Mouse (Mus musculus) embryonic facial prominence, embryonic 12.5 days (tissue): Measurements from ENCODE around the gene BC030867. TPM values are rescaled to one million over a fixed set of nuclear protein-coding genes. Genes with fewer than 3 reads are reported as not detected.

Source experiments
- ATAC-seq: fragments of 200-750 bp; cut with Nextera tagmentation; 2 replicates; pipeline ENCODE4 v1.8.0; 2017; ENCODE audit not compliant: insufficient number of reproducible peaks, insufficient read depth, low FRiP score, low TSS enrichment
- H3K27ac ChIP-seq: fragments of 300-500 bp; sonication (generic); 2 replicates; pipeline ENCODE4 v1.5.1; 2016; ENCODE audit warnings: mild to moderate bottlenecking
- H3K27me3 ChIP-seq: fragments of 300-500 bp; sonication (generic); 2 replicates; pipeline ENCODE4 v1.6.1; 2016; ENCODE audit warnings: mild to moderate bottlenecking, moderate library complexity
- H3K36me3 ChIP-seq: fragments of 300-500 bp; sonication (generic); 2 replicates; pipeline ENCODE4 v1.6.1; 2016; ENCODE audit warnings: mild to moderate bottlenecking
- H3K4me1 ChIP-seq: fragments of 300-500 bp; sonication (generic); 2 replicates; pipeline ENCODE4 v1.6.1; 2016
- H3K4me2 ChIP-seq: fragments of 300-500 bp; sonication (generic); replicated peaks from 2 replicates; pipeline ENCODE4 v1.6.1; 2016; ENCODE audit warnings: mild to moderate bottlenecking, moderate library complexity
- H3K4me3 ChIP-seq: fragments of 300-500 bp; sonication (generic); 2 replicates; pipeline ENCODE4 v1.5.1; 2016; ENCODE audit warnings: mild to moderate bottlenecking
- H3K9ac ChIP-seq: fragments of 300-500 bp; sonication (generic); 2 replicates; pipeline ENCODE4 v1.6.1; 2016; ENCODE audit warnings: mild to moderate bottlenecking, moderate library complexity
- H3K9me3 ChIP-seq: fragments of 300-500 bp; sonication (generic); 2 replicates; pipeline ENCODE4 v1.6.1; 2016; ENCODE audit warnings: mild to moderate bottlenecking, moderate library complexity
- WGBS: fragments of 180-500 bp; shearing (Covaris S2); methylation state at CpG from one replicate; pipeline ENCODE4 v1.1.7; 2016; 5-methylcytosine and 5-hydroxymethylcytosine counted together
- polyA plus RNA-seq: library from polyadenylated mRNA; unstranded; fragments of >200 nt; fragmentation: Nextera tagmentation; extraction: Ambion mirVana; gene quantifications from 2 replicates; pipeline ENCODE4 v1.2.1, GENCODE M21; 2016

BC030867 gene
- polyA plus RNA-seq, 1 experiment from 2014 or later: 21.7 TPM

DNA sequence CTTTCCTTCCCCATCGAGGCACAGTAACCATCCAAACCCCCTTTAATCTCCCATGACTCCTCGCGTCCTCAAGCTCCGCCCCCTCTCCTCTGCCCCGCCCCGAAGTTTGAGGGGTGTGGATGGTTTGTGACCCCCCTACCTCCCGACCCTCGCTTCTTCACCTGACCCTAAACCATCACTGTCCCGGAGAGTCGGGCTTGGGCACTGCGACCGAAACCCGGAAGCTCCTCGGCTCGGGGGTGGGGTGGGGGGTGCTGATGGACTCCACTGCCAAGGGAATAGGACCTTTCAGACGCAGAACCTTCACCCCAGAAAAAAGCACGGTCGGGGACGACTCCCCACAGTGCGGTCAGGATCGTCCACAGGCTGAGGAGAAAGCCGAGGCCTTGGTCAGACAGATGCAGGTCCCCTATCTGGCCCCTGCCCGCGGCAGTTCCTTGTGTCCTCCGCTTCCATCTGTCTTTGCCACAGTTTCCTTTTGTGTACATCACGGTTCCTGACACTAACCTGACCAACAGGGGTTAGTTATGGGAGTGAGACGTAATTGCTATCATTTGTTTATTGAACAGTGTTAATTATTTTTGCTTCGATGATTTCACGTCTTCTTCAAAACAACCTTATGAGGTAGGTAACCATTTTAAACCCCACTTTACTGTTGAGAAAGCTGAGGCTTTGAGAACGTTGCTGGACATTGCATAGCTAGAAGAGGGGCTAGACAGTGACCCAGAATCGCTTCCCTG lies 36.6 kb downstream of the BC030867 start:
- Histone ChIP-seq H3K27ac (peak overlapping the region; percentile 47), H3K4me3 (peak overlapping the region; percentile 73), H3K36me3 (peaks cover 32% of the 10 kb centered on the region), H3K27me3 (no peaks in the 10 kb centered on the region), H3K9ac (peak overlapping the region; percentile 76), H3K4me2 (peak overlapping the region; percentile 65), H3K4me1 (peaks cover 13% of the 10 kb centered on the region), H3K9me3 (no peaks in the 10 kb centered on the region)
- peak; percentile 60 for ATAC-seq
- 5% methylated on average over 31 of the region's 31 CpGs for WGBS

- no peak overlapping the region for H3K9ac ChIP-seq
- H3K27me3 ChIP-seq: no peaks in the 10 kb centered on the region
- no peak overlapping the region for H3K4me3 ChIP-seq
- WGBS: 88% methylated on average over 8 of the region's 8 CpGs
- ATAC-seq: no peak
- peaks cover 13% of the 10 kb centered on the region for H3K4me1 ChIP-seq
- peaks cover 54% of the 10 kb centered on the region for H3K36me3 ChIP-seq
- H3K4me2 ChIP-seq: no peak overlapping the region
- no peak overlapping the region for H3K27ac ChIP-seq
- no peaks in the 10 kb centered on the region for H3K9me3 ChIP-seq
Observed at GRCm38 (mm10) chr11:102287485-102287884, 38.8 kb downstream of the BC030867 start.

- ATAC-seq: no peak
- 87% methylated on average over 8 of the region's 8 CpGs for WGBS
Observed at GRCm38 (mm10) chr11:102288027-102288804, 39.5 kb downstream of the BC030867 start.

DNA sequence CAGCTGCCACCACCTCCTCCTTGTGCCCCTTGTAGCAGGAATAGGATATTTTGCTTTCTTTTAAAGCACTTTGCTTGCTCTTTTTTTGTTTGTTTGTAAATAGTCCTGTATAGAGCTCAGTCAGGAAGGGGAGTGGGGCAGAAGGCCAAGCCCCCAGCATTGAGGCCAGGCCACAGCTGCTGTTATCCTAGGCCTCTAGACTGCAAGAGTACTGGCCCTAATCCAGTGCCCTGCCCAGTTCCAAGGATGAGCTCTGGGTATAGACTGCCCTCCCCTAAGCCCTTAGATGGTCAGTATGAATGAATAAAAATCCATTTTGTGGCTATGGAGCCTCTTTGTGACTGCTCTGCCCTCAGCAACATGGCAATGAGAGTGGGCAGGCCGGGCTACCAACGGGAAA lies 40.2 kb downstream of the BC030867 start:
- no peaks in the 10 kb centered on the region for H3K27me3 ChIP-seq
- peaks cover 68% of the 10 kb centered on the region for H3K36me3 ChIP-seq
- no peak overlapping the region for H3K4me2 ChIP-seq
- 61% methylated on average over 2 of the region's 2 CpGs for WGBS
- no peak overlapping the region for H3K9ac ChIP-seq
- no peak overlapping the region for H3K27ac ChIP-seq
- peaks cover 14% of the 10 kb centered on the region for H3K4me1 ChIP-seq
- H3K9me3 ChIP-seq: no peaks in the 10 kb centered on the region
- no peak for ATAC-seq
- H3K4me3 ChIP-seq: no peak overlapping the region

More at GRCm38 (mm10) chr11:102288027-102288804, 39.5 kb downstream of the BC030867 start:
- Histone ChIP-seq H3K27me3 (no peaks in the 10 kb centered on the region), H3K36me3 (peaks cover 61% of the 10 kb centered on the region), H3K9ac (no peak overlapping the region), H3K4me2 (no peak overlapping the region), H3K4me1 (peaks cover 13% of the 10 kb centered on the region), H3K9me3 (no peaks in the 10 kb centered on the region), H3K27ac (no peak overlapping the region), H3K4me3 (no peak overlapping the region)

GRCm38 (mm10) chr11:102289511-102290100 lies 40.9 kb downstream of the BC030867 start:
- Histone ChIP-seq H3K27ac (peak overlapping the region; percentile 30; the same call in 1 of the 2 replicates), H3K9me3 (no peaks in the 10 kb centered on the region), H3K4me1 (peaks cover 21% of the 10 kb centered on the region), H3K9ac (no peak overlapping the region), H3K4me2 (no peak overlapping the region), H3K36me3 (peaks cover 75% of the 10 kb centered on the region), H3K27me3 (no peaks in the 10 kb centered on the region), H3K4me3 (no peak overlapping the region)
- no peak for ATAC-seq
- 49% methylated on average over 6 of the region's 6 CpGs for WGBS

- no peaks in the 10 kb centered on the region for H3K27me3 ChIP-seq
- 84% methylated on average over 4 of the region's 4 CpGs for WGBS
- H3K9me3 ChIP-seq: no peaks in the 10 kb centered on the region
- H3K27ac ChIP-seq: no peak overlapping the region
- H3K36me3 ChIP-seq: peaks cover 77% of the 10 kb centered on the region
- H3K9ac ChIP-seq: no peak overlapping the region
- ATAC-seq: no peak
- no peak overlapping the region for H3K4me3 ChIP-seq
- peaks cover 27% of the 10 kb centered on the region for H3K4me1 ChIP-seq
- H3K4me2 ChIP-seq: no peak overlapping the region
Observed at GRCm38 (mm10) chr11:102290141-102290540, 41.5 kb downstream of the BC030867 start.

DNA sequence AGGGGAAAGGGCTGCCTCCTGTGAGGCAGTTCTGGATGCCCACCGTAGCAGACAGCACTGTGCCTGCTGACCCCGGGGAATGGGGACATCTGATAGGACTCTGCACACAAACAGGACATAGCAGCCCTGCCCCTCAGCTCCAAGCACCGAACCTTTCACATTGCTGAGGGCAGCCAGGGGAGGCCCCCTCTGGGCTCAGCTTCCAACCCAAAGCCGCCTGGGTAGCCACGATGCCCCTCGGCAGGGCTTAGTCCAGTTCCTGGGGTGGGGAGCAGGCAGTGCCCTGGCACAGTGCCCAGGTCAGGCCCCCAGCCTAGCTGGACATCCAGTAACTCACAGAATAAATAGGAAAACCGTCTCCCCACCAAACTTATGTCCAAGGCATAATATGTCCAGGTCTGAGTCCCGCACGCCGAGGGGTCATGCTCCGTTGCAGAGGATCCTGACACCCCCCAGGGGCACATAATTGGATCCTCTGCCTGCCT lies 42.4 kb downstream of the BC030867 start:
- Histone ChIP-seq H3K36me3 (peaks cover 77% of the 10 kb centered on the region), H3K27me3 (no peaks in the 10 kb centered on the region)

DNA sequence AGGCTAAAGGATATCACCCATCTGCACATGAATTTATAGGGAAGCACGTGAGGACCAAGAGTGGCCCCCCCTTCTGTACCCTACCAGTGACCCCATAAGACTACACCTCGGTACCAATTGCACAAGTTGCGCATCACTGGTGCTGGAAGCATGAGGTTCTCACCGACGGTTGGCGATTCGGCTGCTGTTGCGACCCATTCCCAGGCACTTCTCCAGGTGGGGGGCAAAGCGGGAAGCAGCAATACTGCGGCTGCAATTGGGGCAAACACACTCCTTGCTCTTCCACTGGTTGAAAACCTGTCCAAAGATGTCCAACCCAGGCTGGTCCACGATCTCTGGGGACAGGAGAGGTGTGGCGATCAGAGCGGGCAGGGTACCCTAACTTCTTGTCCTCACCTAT lies 45.3 kb downstream of the BC030867 start:
- 95% methylated on average over 13 of the region's 13 CpGs for WGBS
- Histone ChIP-seq H3K4me1 (peaks cover 24% of the 10 kb centered on the region), H3K27me3 (no peaks in the 10 kb centered on the region), H3K4me2 (peak overlapping the region; percentile 86; the same call in 1 of the 2 replicates), H3K27ac (no peak overlapping the region), H3K36me3 (peaks cover 58% of the 10 kb centered on the region), H3K9me3 (no peaks in the 10 kb centered on the region), H3K4me3 (no peak overlapping the region), H3K9ac (0 out of 2 replicates have a peak overlapping the region, but pooled peaks have one; percentile 90)
- no peak for ATAC-seq

More for the DNA sequence above, 42.4 kb downstream of the BC030867 start:
- Histone ChIP-seq H3K4me2 (no peak overlapping the region), H3K4me1 (peaks cover 24% of the 10 kb centered on the region), H3K4me3 (no peak overlapping the region), H3K9ac (no peak overlapping the region), H3K9me3 (no peaks in the 10 kb centered on the region), H3K27ac (no peak overlapping the region)
- no peak for ATAC-seq
- WGBS: 83% methylated on average over 11 of the region's 11 CpGs

DNA sequence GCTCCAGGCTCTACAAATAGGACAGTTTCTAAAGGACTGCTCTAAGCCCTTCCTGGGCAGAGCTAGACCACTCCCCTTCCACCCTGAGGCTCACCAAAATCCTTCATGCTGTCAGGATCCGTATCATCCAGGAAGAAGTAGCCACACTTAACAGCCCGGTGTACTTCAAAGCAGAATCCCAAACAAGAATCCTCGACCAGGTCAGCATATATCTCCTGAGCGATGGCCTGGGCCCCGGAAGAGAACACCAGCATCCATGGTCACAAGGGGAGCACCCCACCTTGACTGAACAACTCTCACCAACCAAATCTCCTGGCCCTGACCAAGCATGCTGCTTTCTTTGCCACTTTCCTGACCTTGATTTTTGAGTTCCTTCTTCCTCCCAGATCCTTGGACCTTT lies 45.7 kb downstream of the BC030867 start:
- WGBS: 75% methylated on average over 5 of the region's 5 CpGs
- H3K4me1 ChIP-seq: peaks cover 24% of the 10 kb centered on the region
- no peak for ATAC-seq
- H3K9ac ChIP-seq: peak overlapping the region; percentile 90; the same call in 1 of the 2 replicates
- no peaks in the 10 kb centered on the region for H3K27me3 ChIP-seq
- H3K27ac ChIP-seq: peak overlapping the region; percentile 99; the same call in 1 of the 2 replicates
- peak overlapping the region; percentile 91; the same call in 1 of the 2 replicates for H3K4me3 ChIP-seq
- peaks cover 53% of the 10 kb centered on the region for H3K36me3 ChIP-seq
- H3K9me3 ChIP-seq: no peaks in the 10 kb centered on the region
- peak overlapping the region; percentile 86 for H3K4me2 ChIP-seq

DNA sequence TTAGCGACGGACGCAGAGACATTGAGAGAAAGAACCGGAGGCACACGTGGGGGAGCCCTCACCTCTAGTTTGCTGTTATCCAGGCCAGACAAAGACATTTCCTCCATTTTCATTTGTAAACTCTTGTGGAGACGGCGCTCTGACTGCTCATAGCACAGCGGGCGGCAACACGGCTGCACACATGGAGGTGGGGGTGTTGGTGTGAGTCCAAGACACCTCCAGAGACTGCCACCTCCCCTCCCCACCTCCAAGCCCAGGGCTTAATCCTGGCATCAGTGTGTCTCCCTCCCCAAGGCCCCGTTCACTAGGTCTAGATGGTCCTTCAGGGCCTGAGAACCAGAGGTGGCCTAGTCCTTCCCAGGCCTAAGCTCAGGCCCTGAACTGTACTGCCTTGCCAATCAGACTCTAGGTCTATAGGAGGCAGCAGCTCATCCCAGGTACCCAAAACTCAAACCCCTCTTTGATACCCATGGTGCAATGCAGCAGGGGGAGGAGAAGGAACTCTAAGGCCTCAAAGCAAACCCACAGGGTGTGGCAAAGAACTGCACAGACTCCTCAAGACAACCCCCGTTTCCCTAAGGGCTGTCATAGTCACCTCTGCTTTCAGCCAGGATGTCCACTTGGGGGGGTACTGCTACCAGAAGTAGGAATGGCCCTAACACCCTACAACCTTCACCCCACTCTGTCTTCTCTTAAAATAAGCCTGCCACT lies 46.4 kb downstream of the BC030867 start:
- Histone ChIP-seq H3K4me1 (peaks cover 24% of the 10 kb centered on the region), H3K27ac (peak overlapping the region; percentile 99), H3K9ac (peak overlapping the region; percentile 90), H3K9me3 (no peaks in the 10 kb centered on the region), H3K4me2 (peak overlapping the region; percentile 86), H3K36me3 (peaks cover 47% of the 10 kb centered on the region), H3K27me3 (no peaks in the 10 kb centered on the region), H3K4me3 (peak overlapping the region; percentile 91)
- 75% methylated on average over 12 of the region's 12 CpGs for WGBS
- ATAC-seq: no peak
